Mouse (Mus musculus): ENCODE results near the gene Wdr72.

Gene Wdr72

DNA sequence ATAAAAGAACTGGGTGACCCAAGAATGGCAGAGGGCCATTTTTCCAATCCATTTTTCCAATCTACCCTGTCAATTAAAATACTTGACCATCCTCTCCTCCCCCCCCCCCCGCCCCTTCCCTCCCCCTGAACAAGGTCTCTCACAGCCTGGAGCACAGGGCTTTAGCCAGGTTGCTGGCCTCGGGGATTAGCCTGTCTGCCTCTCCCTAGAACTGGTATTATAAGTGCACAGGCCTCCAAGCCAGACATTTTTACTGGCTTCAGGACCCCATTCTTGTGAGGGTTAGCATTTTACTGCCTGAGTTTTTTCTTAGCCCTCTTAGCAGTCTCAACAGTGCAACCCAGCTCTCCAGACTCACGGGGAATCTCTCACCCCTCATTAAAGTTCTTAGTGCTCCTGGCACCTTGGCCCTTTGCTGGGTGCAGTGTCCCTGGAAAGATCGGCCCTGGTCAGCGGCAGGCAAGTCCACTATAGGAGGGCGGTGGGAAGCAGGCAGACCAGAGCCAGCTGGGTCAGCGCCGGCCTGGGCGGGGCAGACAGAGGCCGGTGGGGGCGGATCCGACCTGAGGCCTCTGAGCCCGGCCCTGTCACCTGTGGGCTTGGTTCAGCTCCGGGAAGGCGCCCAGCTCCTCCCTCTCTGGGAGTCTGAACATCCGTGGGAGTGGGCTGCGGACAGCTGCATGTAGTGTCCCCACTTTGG, at the start of gene Wdr72:
Gene Wdr72 (plus strand): TSS at position 596 of the 700 bp plus-strand sequence.
- no peak for DNase-seq (ENCODE audit: low spot score)

DNA sequence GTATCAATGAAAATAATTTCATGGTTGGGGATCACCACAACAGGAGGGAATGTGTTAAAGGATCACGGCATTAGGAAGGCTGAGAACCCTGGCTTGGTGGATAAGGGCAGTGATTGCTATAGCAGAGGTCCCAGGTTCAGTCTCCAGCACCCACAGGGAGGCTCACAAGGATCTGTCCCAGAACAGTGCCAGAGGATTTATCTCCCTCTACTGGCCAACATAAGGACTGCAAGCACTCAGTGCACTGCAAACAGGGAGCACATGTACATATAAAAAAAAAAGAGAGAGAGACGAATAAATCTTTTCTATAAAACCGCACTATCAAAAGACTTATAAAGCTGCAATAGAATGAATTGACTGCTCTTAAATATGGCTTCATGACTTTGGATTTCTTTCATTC, 43.9 kb upstream of the Wdr72 start:
- no peak for DNase-seq (ENCODE audit: low spot score)

DNA sequence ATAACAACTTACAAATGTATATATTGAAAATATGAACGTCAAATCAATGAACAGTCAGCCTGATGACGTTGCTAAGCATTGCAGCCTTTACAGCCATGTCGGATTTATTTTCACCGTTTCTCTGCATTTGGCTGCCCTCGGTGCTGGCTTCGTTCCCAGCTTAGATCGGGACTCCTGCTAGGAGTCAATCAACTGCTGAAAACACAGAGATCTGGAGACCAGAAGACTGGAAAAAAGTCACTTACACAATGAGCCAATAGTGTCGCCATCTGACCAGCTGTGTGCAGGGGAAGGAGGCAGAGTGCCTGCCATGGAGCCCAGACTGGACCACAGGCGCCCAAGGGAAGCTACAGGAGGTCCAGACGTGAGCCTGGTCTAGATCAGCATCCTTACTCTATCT, 43.4 kb upstream of the Wdr72 start:
- no peak for DNase-seq (ENCODE audit: low spot score)

DNA sequence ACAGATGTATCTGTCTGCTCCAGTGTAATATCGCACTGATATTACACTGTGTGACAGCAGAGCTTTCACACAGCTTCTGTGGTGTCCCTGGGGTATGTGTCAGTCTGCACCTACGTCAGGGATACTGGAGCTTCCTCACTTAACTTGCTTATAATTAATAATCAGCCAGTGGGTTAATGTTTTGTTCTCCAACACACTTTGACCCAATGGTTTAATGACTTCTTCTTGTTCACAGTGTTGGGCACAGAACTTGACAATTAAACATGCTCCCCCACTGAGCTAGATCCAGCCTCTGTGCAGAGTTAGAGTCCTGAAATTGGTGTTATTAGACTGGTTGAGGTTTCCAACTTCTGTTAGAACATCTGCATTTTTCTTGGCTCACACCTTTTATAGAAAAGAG, 34.2 kb upstream of the Wdr72 start:
- DNase-seq (ENCODE audit: low spot score) = no peak

GRCm38 (mm10) chr9:74078458-74078857, 31.7 kb upstream of the Wdr72 start:
- no peak for DNase-seq (ENCODE audit: low spot score)

DNA sequence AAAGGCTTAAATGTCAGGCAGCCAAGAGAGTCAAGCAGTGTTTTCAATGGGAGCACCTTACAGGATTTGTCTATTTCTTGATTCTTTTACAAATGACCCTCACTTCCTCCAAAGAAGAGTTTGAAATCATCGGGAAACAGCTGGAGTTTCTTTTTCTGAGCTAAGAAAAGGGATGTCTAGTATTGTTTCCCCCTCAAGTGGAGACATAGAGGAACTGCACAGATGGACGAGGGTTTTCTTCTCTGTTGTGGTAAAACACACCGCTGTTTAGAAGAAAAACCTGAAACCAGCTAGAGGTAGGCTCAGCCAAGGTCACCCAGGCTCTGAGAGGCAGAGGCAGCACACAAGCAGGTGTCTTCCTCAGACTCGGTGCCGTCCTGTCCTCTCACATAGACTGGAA, 29.9 kb upstream of the Wdr72 start:
- no peak for DNase-seq (ENCODE audit: low spot score)

- no peak for DNase-seq (ENCODE audit: low spot score)
These were observed 8.6 kb upstream of the Wdr72 start for GRCm38 (mm10) chr9:74101591-74101990.

DNA sequence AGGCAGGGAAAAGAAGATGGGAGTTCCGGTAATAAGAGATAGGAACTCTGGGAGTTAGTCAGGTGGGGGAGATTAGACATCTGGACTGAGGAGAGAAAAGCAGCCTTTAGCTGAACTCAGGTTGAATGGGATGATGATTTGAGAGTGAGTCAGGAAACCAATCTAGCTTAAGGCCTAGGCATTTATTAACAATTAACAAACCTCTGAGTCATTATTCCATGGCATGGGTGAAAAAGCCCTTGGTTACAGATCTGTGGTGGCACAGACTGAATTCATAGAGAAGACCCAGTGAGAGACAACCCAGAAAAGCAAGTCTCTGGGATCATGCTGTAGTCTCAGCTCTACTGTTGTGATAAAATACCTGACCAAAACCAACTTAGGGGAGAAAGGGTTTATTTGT, 7.5 kb upstream of the Wdr72 start:
- DNase-seq (ENCODE audit: low spot score) = no peak

- no peak for DNase-seq (ENCODE audit: low spot score)
These were observed 283 bp downstream of the Wdr72 start for GRCm38 (mm10) chr9:74110461-74110816.

DNA sequence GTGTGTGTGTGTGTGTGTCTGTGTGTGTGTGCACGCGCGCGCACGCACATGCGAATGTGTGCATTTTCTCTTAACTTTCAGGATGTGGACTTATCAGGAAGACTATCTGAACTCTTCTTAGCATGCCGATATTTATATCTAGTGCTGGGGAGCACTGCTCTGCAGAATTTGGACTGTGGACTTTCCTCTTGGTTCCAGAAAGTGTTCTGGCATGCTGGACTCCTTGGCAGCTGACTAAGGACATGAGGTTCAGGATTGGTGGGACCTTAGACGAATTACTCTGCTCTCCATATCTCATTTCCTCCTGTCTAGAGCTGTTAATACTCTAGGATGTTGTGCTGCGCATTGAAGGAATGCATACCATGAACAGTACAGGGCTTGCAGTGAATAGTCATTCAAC, 2.4 kb downstream of the Wdr72 start:
- DNase-seq (ENCODE audit: low spot score) = no peak

GRCm38 (mm10) chr9:74126222-74126621, 16.1 kb downstream of the Wdr72 start:
- no peak for DNase-seq (ENCODE audit: low spot score)

- no peak for DNase-seq (ENCODE audit: low spot score)
These were observed 23.9 kb downstream of the Wdr72 start for GRCm38 (mm10) chr9:74134010-74134409.

DNA sequence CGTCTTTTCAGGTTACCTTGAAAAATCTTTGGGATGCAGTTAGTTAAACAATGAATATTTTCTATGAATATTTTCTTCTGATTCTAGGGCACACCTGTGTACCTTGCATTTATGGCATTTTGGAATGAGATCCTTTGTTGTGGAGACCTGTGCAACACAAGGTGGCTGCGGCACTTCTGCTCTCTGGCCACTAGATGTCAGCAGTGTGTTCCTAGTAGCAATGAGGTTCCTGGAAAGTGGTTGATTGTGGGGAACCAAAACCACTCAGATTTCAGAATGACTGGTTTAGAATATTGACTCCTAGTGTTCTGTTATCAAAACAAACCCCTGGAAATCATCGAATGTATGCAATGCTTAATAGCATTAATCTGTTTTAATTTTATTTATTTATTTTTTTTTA, 31.7 kb downstream of the Wdr72 start:
- no peak for DNase-seq (ENCODE audit: low spot score)

GRCm38 (mm10) chr9:74142705-74143104, 32.5 kb downstream of the Wdr72 start:
- DNase-seq (ENCODE audit: low spot score) = no peak

- DNase-seq (ENCODE audit: low spot score) = no peak
These were observed 35.0 kb downstream of the Wdr72 start for GRCm38 (mm10) chr9:74145203-74145602.

GRCm38 (mm10) chr9:74148306-74148705, 38.1 kb downstream of the Wdr72 start:
- no peak for DNase-seq (ENCODE audit: low spot score)

GRCm38 (mm10) chr9:74160361-74160933, 50.3 kb downstream of the Wdr72 start:
- no peak for DNase-seq (ENCODE audit: low spot score)

- DNase-seq (ENCODE audit: low spot score) = no peak
These were observed 55.5 kb downstream of the Wdr72 start for GRCm38 (mm10) chr9:74165697-74166096.

DNA sequence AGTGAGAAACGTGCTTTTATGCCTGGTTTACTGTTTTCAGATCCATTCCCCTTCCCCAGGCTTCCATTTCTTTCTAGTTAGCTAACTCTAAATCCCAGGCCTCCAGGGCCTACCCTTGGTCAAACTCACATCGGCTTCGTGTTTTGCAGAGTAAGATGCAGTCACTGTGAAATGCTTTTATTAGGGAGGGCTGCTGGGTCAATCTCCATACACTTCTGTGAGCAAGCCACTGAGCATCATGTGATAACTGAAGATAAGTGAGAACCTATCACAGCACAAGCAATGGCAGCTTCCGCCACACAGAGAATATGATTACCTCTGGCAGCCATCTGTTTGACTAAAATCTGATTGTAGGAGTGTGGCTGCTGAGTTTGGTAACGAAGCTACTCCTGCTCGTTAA, 59.7 kb downstream of the Wdr72 start:
- DNase-seq (ENCODE audit: low spot score) = no peak

GRCm38 (mm10) chr9:74186748-74187400, 76.7 kb downstream of the Wdr72 start:
- no peak for DNase-seq (ENCODE audit: low spot score)

GRCm38 (mm10) chr9:74187401-74188029, 77.4 kb downstream of the Wdr72 start:
- DNase-seq (ENCODE audit: low spot score) = no peak

DNA sequence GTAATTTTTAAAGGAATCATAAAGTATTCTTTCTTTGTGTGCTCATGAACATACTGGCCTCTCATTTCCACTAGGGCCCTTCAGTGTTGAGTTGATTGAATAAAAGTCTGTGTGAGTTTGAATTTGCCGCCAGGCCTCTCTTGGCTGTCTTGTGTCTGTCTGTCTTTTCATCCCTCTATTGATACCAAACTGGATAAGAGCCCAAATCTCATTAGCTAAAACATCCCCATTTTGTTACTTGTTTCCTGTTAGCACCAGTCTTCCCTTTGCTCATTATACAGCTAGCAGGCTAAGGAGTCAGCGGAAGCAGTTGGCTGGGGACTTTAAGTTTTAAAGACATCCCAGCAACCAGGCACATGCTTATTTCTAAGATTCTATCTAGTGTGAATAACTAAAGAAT, 84.7 kb downstream of the Wdr72 start:
- DNase-seq (ENCODE audit: low spot score) = no peak

- DNase-seq (ENCODE audit: low spot score) = no peak
These were observed 118.1 kb downstream of the Wdr72 start for GRCm38 (mm10) chr9:74228272-74228671.

Measured in spleen, adult 12 weeks (tissue).